Mouse (Mus musculus) CH12.LX (cell line): ENCODE results near the gene Hvcn1.

Experiments
- CHD2 ChIP-seq: IDR thresholded peaks from 2 replicates; pipeline ENCODE4 v1.6.1; 2011; ENCODE audit warnings: low read length, improper control_type of control experiment
- CTCF ChIP-seq, 2 experiments: IDR thresholded peaks in 1 of 2; conservative IDR thresholded peaks in 1 of 2; 2 replicates each; pipeline ENCODE4 v1.5.1; 2011 to 2012; ENCODE audit warnings: low read depth in 2 of 2, low read length in 2 of 2, improper control_type of control experiment in 1 of 2, inconsistent platforms in 1 of 2, mild to moderate bottlenecking in 1 of 2, moderate library complexity in 1 of 2
- E2F4 ChIP-seq: IDR thresholded peaks from 2 replicates; pipeline ENCODE4 v1.6.1; 2011; ENCODE audit warnings: low read depth, low read length, improper control_type of control experiment; ENCODE audit not compliant: insufficient replicate concordance
- EP300 ChIP-seq: IDR thresholded peaks from 2 replicates; pipeline ENCODE4 v1.6.1; 2011; ENCODE audit warnings: low read length, improper control_type of control experiment
- HCFC1 ChIP-seq: IDR thresholded peaks from 2 replicates; pipeline ENCODE4 v1.6.1; 2012; ENCODE audit warnings: low read depth, mild to moderate bottlenecking, inconsistent platforms, low read length, improper control_type of control experiment
- KAT2A ChIP-seq: IDR thresholded peaks from 2 replicates; pipeline ENCODE4 v1.6.1; 2012; ENCODE audit warnings: low read length, improper control_type of control experiment, inconsistent platforms; ENCODE audit not compliant: insufficient replicate concordance
- MAZ ChIP-seq: IDR thresholded peaks from 2 replicates; pipeline ENCODE4 v1.6.1; 2012; ENCODE audit warnings: low read depth, mild to moderate bottlenecking, inconsistent platforms, low read length, improper control_type of control experiment, moderate library complexity
- MXI1 ChIP-seq: IDR thresholded peaks from 2 replicates; pipeline ENCODE4 v1.6.1; 2011; ENCODE audit warnings: mild to moderate bottlenecking, low read depth, low read length, improper control_type of control experiment
- POLR2A ChIP-seq: IDR thresholded peaks from 2 replicates; pipeline ENCODE4 v1.6.1; 2011; ENCODE audit warnings: low read depth, mild to moderate bottlenecking, improper control_type of control experiment, low read length
- RAD21 ChIP-seq: IDR thresholded peaks from 2 replicates; pipeline ENCODE4 v1.6.1; 2011; ENCODE audit warnings: low read depth, mild to moderate bottlenecking, low read length, improper control_type of control experiment, moderate library complexity
- UBTF ChIP-seq: IDR thresholded peaks from 2 replicates; pipeline ENCODE4 v1.6.1; 2012; ENCODE audit warnings: low read depth, mild to moderate bottlenecking, inconsistent platforms, low read length, improper control_type of control experiment, moderate library complexity
- ZMIZ1 ChIP-seq: IDR thresholded peaks from 2 replicates; pipeline ENCODE4 v1.6.1; 2012; ENCODE audit warnings: low read depth, mild to moderate bottlenecking, inconsistent platforms, low read length, improper control_type of control experiment

- no peak for TF ChIP-seq CTCF (conservative IDR thresholded peaks at IDR 0.05 in 1 of 2, IDR thresholded peaks at IDR 0.05 in 1 of 2; ENCODE audit: low read depth in 2 of 2, low read length in 2 of 2)
- TF ChIP-seq UBTF, result no peak
- TF ChIP-seq HCFC1, result no peak
- no peak for TF ChIP-seq E2F4
- no peak for TF ChIP-seq POLR2A
- no peak for TF ChIP-seq MAZ
- no peak for TF ChIP-seq RAD21
- no peak for TF ChIP-seq CHD2
- no peak for TF ChIP-seq ZMIZ1
- TF ChIP-seq MXI1, result no peak
- TF ChIP-seq EP300, result no peak
- TF ChIP-seq KAT2A, result no peak
These were observed 5.7 kb upstream of the Hvcn1 start for GRCm38 (mm10) chr5:122200872-122201271.
